Mouse (Mus musculus) thymus, postnatal 4 days (tissue): ENCODE data around the gene Scnn1a.
"Not testable (repeated sequence)": the region's sequence is repeated elsewhere in the genome, so short reads cannot be mapped to it uniquely, and the experiment has no call there.

Experiments used
- DNase-seq: peaks from one replicate; pipeline ENCODE4 v3.0.0; 2021

The Scnn1a gene

DNA sequence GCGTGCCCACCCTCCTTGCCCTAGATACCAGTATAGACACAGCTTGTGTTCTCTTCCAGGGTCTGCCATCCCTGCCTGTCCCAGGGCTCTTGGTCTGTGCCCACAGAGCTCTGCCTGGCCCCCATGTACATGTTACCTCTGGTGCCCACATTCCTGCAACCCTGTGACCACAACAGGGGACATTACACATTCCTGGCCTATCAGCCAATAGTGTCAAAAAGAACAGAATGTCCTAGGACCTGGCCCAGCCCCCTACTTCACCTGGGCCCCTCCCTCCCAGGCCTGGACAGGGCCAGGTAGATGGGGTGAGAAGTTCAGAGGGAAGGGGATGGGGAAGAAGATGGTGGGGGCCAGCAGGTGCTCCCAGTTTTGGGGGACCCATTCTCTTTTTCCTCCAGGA is at the start of gene Scnn1a:
TSS of gene Scnn1a (plus strand) at position 337 of the 400 bp plus-strand sequence.
- no peak for DNase-seq

GRCm38 (mm10) chr6:125271455-125272227 is 48.8 kb upstream of the Scnn1a start:
- peak; percentile 91 for DNase-seq

DNA sequence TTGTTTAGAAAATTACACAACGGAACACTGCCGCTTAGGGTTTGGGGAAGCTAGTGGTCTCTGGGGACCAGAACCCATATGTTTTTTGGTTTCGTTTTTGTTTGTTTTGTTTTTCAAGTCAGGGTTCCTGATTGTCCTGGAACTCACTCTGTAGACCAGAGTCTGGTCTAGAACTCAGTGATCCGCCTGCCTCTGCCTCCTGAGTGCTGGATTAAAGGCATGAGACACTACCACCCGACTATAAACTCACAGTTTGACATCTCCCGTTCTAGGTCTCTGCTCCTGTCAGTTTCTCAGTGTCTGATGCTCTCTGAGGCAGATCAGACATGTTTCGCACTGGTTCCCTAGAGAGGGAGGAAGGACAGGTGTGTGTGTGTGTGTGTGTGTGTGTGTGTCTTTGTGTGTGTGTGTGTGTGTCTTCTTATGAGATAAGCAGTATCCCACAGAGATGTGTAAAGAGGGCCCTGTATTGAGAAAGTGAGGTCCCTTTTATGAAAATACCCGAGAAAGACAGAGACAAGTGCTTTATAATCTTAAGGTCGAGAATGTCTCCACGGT is 48.2 kb upstream of the Scnn1a start:
- DNase-seq = no peak

DNA sequence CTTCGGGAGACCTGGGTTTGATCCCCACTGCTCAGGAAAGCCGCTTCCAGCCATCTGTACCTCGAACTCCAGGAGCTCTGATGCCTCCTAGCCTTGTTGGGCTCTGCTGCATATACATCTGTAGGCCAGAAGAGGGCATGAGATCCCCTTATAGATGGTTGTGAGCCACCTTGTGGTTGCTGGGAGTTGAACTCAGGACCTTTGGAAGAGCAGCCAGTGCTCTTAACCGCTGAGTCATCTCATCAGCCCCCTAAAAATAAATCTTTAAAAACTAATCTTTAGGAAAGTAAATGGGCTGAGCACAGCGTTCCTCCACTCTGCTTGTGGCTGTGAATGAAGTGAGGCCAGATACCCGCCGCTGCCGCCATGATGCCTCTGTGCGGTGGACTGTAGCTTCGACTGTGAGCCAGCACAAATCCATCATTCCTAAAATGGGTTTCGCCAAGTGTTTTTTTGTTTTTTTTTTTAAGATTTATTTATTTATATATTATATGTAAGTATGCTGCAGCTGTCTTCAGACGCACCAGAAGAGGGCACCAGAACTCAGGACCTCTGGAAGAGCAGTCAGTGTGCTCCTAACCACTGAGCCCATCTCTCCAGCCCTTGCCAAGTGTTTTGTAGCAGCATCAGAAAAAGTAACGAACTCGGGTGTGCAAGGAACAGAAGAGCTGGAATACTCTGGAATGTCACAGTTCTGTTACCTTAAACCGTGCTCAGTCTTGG is 45.5 kb upstream of the Scnn1a start:
- peak; percentile 73 for DNase-seq

- DNase-seq = no peak
Observed at GRCm38 (mm10) chr6:125279729-125280128, 40.7 kb upstream of the Scnn1a start.

GRCm38 (mm10) chr6:125282721-125283120 is 37.7 kb upstream of the Scnn1a start:
- DNase-seq = not testable (repeated sequence)

GRCm38 (mm10) chr6:125284250-125284649 is 36.2 kb upstream of the Scnn1a start:
- DNase-seq = no peak

DNA sequence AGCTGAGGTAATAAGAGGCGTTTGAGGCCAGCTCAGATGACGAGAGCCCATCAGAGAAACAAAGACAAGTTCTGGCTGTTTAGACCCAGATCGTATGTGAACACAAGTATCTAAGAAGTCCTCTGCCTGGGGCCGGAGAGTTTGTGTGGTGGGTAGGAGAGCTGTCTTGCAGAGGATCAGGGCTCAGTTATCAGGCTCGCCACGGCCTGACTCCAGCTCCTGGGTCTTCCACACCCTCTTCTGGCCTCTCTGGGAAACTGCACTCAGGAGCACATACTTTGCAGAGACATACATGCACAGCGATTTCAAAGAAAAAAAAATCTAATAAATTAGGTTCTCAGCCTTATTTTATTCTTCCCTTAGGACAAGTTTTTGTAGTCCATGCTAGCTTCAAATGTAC is 35.7 kb upstream of the Scnn1a start:
- DNase-seq = no peak

GRCm38 (mm10) chr6:125285890-125286289 is 34.6 kb upstream of the Scnn1a start, which contains the start of gene Tuba3a:
Gene Tuba3a (minus strand): TSS chr6:125286042.
- DNase-seq = no peak

GRCm38 (mm10) chr6:125286944-125287343 is 33.5 kb upstream of the Scnn1a start:
- DNase-seq = no peak

- no peak for DNase-seq
Observed at GRCm38 (mm10) chr6:125288730-125289129, 31.7 kb upstream of the Scnn1a start.

- no peak for DNase-seq
Observed at GRCm38 (mm10) chr6:125291329-125291728, 29.1 kb upstream of the Scnn1a start.

GRCm38 (mm10) chr6:125292256-125292655 is 28.2 kb upstream of the Scnn1a start:
- no peak for DNase-seq

DNA sequence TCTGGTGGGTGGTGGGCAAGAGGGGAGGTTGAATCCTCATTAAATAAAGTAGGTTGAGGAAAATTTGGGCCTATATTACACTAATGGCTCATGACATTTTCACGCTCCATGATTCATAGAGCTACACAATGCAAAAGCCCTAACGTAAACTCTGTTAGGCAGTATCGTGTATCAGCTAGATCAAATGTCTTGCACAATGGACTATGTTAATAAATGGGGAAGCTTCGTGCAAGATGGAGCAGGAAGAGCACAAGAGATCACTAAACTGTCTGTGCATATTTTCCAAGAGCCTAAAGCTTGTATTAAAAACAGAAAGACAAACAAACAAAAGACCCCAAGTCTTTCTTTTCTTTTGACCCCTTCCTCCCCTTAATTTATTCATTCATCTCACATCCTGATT is 26.4 kb upstream of the Scnn1a start:
- DNase-seq = no peak

GRCm38 (mm10) chr6:125297149-125297820 is 23.2 kb upstream of the Scnn1a start:
- DNase-seq = no peak

- no peak for DNase-seq
Observed at GRCm38 (mm10) chr6:125300982-125301381, 19.5 kb upstream of the Scnn1a start.

DNA sequence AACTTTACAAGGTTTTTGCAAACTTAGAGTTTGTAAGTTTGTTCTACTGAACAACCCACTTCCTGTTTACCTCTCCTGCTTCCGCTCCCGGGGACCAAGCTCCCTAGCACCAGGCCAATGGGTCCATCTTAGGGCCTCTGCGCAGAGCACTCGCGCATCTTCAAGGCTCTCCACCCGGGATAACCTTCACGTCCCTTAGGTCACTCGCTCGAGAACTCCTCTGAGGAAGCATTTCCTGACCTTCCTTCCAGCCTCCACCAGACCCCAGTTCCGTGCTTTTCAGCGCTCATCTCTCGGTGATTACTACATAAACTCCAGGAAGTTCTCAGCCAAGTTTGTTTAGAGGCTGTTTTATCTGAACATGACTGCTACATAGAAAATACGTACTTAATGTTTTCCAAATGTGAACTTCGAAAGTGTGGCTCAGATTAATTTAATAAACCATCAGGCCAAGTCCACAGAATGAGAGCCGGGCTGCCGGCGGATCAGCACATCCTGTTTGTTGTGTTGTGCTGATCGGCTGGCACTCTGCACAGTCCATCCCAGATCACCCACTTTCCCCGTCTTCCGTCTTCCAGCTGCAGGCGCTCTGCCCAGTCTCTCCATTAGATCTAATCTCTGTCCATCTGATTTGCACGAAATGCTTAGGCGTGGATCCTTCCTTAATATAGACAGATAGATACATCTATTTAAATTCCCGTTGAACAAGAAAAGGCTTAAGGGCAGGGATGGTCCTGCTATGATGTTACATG is 18.1 kb upstream of the Scnn1a start:
- DNase-seq = peak; percentile 43

DNA sequence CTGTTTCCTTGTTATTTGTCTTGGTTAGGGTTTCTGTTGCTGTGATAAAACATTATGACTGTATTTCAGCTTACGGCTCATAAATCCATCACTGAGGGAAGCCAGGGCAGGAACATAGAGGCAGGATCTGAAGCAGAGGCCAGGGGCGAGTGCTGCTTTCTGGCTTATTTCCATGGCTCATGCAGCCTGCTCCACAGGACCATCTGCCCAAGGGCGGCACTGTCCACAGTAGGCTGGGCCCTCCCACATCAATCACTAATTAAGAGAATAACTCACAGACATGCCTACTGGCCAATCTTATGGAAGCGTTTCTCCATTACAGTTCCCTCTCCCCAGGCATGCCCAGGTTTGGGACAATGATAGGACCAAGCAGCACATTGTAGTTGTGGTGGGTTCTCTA is 17.2 kb upstream of the Scnn1a start:
- DNase-seq = no peak

GRCm38 (mm10) chr6:125304408-125304807 is 16.1 kb upstream of the Scnn1a start:
- not testable (repeated sequence) for DNase-seq

- DNase-seq = no peak
Observed at GRCm38 (mm10) chr6:125305465-125305864, 15.0 kb upstream of the Scnn1a start.

GRCm38 (mm10) chr6:125307091-125307490 is 13.4 kb upstream of the Scnn1a start:
- DNase-seq = no peak

DNA sequence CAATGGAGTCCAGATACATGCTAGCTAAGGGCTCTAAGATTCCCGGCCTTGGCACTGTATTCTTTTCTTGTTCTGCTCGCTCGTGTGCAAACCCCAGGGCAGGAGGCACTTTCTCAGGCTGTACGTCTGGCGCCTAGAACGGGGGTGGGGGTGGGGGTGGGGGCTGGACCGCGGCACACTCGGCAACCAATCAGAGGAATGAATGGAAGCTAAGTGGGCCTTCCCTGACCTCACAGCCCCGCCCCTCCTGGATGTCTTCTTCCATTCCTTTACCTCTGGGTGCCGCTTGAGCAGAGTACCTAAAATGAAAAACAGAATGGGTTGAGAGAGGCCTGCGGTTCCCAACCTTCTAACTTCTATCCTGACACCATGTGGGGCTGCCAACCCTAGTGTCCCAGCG is 11.5 kb upstream of the Scnn1a start:
- DNase-seq = no peak

DNA sequence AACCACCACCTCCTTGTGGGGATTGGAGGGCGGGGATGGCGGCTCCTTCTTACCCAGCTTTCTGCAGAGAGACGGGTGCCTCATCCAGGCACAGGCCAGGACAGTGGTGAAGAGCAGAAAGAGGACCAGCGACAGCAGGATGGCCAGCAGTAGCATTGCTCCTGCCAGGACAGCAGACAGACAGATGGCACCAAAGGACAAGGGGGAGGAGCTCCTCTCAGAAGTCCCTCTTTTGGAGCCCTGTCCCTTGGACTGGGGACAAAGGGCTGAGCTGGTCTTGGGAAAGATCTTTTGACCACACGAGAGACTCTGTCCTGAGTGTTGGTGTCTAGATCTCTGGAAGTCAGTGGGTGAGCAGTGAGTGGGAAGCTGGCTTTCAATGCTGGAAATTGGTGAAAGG is 11.1 kb upstream of the Scnn1a start:
- no peak for DNase-seq
